Mouse (Mus musculus): Measurements from ENCODE around the gene Wdpcp.
"Not testable (repeated sequence)": the region's sequence is repeated elsewhere in the genome, so short reads cannot be mapped to it uniquely, and the experiment has no call there.

- TF ChIP-seq POLR2A (IDR thresholded peaks at IDR 0.05; ENCODE audit: borderline replicate concordance, low read depth, low read length); CTCF (IDR thresholded peaks at IDR 0.05; ENCODE audit: low read depth, low read length): not testable (repeated sequence)
Observed at GRCm38 (mm10) chr11:21530856-21531255, 41.2 kb upstream of the Wdpcp start.

Data from bone marrow macrophage, adult 2 months (primary cell).